Mouse (Mus musculus) stomach, embryonic 14.5 days (tissue): ENCODE data around the gene Gtf2h5. TPM values are rescaled to one million over a fixed set of nuclear protein-coding genes. Genes with fewer than 3 reads are reported as not detected.

Source experiments
- ATAC-seq: fragments of 200-750 bp; cut with Nextera tagmentation; 2 replicates; pipeline ENCODE4 v1.8.0; 2017; ENCODE audit warnings: low read depth, moderate TSS enrichment; ENCODE audit not compliant: insufficient number of reproducible peaks, insufficient read depth, low FRiP score
- H3K27ac ChIP-seq: fragments of 300-500 bp; sonication (generic); 2 replicates; pipeline ENCODE4 v1.5.1; 2014; ENCODE audit warnings: mild to moderate bottlenecking, low read length, moderate library complexity, mixed read lengths
- H3K27me3 ChIP-seq: fragments of 300-500 bp; sonication (generic); 2 replicates; pipeline ENCODE4 v1.6.1; 2014; ENCODE audit warnings: low read length, control low read depth, mixed read lengths; ENCODE audit not compliant: control insufficient read depth, insufficient read depth
- H3K36me3 ChIP-seq: fragments of 300-500 bp; sonication (generic); 2 replicates; pipeline ENCODE4 v1.6.1; 2014; ENCODE audit warnings: mild to moderate bottlenecking, control low read depth, low read length, moderate library complexity, mixed read lengths; ENCODE audit not compliant: control insufficient read depth, insufficient read depth
- H3K4me1 ChIP-seq: fragments of 300-500 bp; sonication (generic); 2 replicates; pipeline ENCODE4 v1.6.1; 2014; ENCODE audit warnings: low read length, control low read depth, mixed read lengths; ENCODE audit not compliant: control insufficient read depth, insufficient read depth
- H3K4me2 ChIP-seq: fragments of 300-500 bp; sonication (generic); replicated peaks from 2 replicates; pipeline ENCODE4 v1.6.1; 2014; ENCODE audit warnings: low read depth, low read length, control low read depth
- H3K4me3 ChIP-seq: fragments of 300-500 bp; sonication (generic); 2 replicates; pipeline ENCODE4 v1.5.1; 2014; ENCODE audit warnings: low read depth, low read length, control low read depth
- H3K9ac ChIP-seq: fragments of 300-500 bp; sonication (generic); replicated peaks from 2 replicates; pipeline ENCODE4 v1.6.1; 2014; ENCODE audit warnings: low read depth, mild to moderate bottlenecking, control low read depth, low read length, moderate library complexity, mixed read lengths
- H3K9me3 ChIP-seq: fragments of 300-500 bp; sonication (generic); 2 replicates; pipeline ENCODE4 v1.6.1; 2016; ENCODE audit warnings: low read depth, low read length, control low read depth; ENCODE audit not compliant: control insufficient read depth
- WGBS: fragments of 180-500 bp; shearing (Covaris S2); extraction: QIAGEN DNeasy Blood & Tissue Kit; methylation state at CpG from one replicate; pipeline ENCODE4 v1.1.7; 2014; 5-methylcytosine and 5-hydroxymethylcytosine counted together
- polyA plus RNA-seq: library from polyadenylated mRNA; unstranded; fragments of >200 nt; fragmentation: Nextera tagmentation; extraction: Ambion mirVana; gene quantifications from 2 replicates; pipeline ENCODE4 v1.2.1, GENCODE M21; 2014

The Gtf2h5 gene
- polyA plus RNA-seq, 1 experiment from 2014 or later, result 167 TPM

GRCm38 (mm10) chr17:6063532-6063931 is 16.1 kb upstream of the Gtf2h5 start:
- Histone ChIP-seq H3K27me3 (no peaks in the 10 kb centered on the region), H3K9me3 (no peaks in the 10 kb centered on the region)

GRCm38 (mm10) chr17:6066021-6066420 is 13.6 kb upstream of the Gtf2h5 start:
- WGBS, result 86% methylated on average over 2 of the region's 2 CpGs
- peaks cover 15% of the 10 kb centered on the region for H3K36me3 ChIP-seq

More at GRCm38 (mm10) chr17:6063532-6063931, 16.1 kb upstream of the Gtf2h5 start:
- Histone ChIP-seq H3K36me3 (peaks cover 15% of the 10 kb centered on the region), H3K4me1 (no peaks in the 10 kb centered on the region), H3K4me3 (no peak overlapping the region), H3K9ac (no peak overlapping the region), H3K4me2 (no peak overlapping the region), H3K27ac (no peak overlapping the region)
- 86% methylated on average over 5 of the region's 5 CpGs for WGBS
- no peak for ATAC-seq

GRCm38 (mm10) chr17:6067613-6068012 is 12.0 kb upstream of the Gtf2h5 start:
- Histone ChIP-seq H3K4me2 (no peak overlapping the region), H3K4me3 (no peak overlapping the region), H3K36me3 (peaks cover 15% of the 10 kb centered on the region), H3K9me3 (no peaks in the 10 kb centered on the region), H3K27ac (no peak overlapping the region), H3K27me3 (no peaks in the 10 kb centered on the region), H3K9ac (no peak overlapping the region), H3K4me1 (no peaks in the 10 kb centered on the region)
- no peak for ATAC-seq
- 94% methylated on average over 7 of the region's 7 CpGs for WGBS

More at GRCm38 (mm10) chr17:6066021-6066420, 13.6 kb upstream of the Gtf2h5 start:
- ATAC-seq, result no peak
- Histone ChIP-seq H3K27ac (no peak overlapping the region), H3K4me3 (no peak overlapping the region), H3K9ac (no peak overlapping the region), H3K27me3 (no peaks in the 10 kb centered on the region), H3K9me3 (no peaks in the 10 kb centered on the region), H3K4me2 (no peak overlapping the region), H3K4me1 (no peaks in the 10 kb centered on the region)

- H3K27ac ChIP-seq, result no peak overlapping the region
- no peak overlapping the region for H3K4me2 ChIP-seq
- H3K9ac ChIP-seq, result no peak overlapping the region
- H3K4me1 ChIP-seq, result no peaks in the 10 kb centered on the region
- H3K27me3 ChIP-seq, result no peaks in the 10 kb centered on the region
- no peak for ATAC-seq
- no peaks in the 10 kb centered on the region for H3K9me3 ChIP-seq
- H3K4me3 ChIP-seq, result no peak overlapping the region
- 89% methylated on average over 6 of the region's 6 CpGs for WGBS
- H3K36me3 ChIP-seq, result peaks cover 7% of the 10 kb centered on the region
These were observed 9.7 kb upstream of the Gtf2h5 start for GRCm38 (mm10) chr17:6069866-6070265.

- ATAC-seq, result no peak
- Histone ChIP-seq H3K27ac (no peak overlapping the region), H3K36me3 (no peaks in the 10 kb centered on the region), H3K9me3 (no peaks in the 10 kb centered on the region), H3K4me1 (no peaks in the 10 kb centered on the region), H3K9ac (no peak overlapping the region), H3K27me3 (no peaks in the 10 kb centered on the region), H3K4me2 (no peak overlapping the region), H3K4me3 (no peak overlapping the region)
- 71% methylated on average over 7 of the region's 7 CpGs for WGBS
These were observed 6.2 kb upstream of the Gtf2h5 start for GRCm38 (mm10) chr17:6073405-6073804.

- Histone ChIP-seq H3K36me3 (peaks cover 20% of the 10 kb centered on the region), H3K4me1 (peaks cover 8% of the 10 kb centered on the region; the same call in 1 of the 2 replicates), H3K4me2 (no peak overlapping the region), H3K27ac (no peak overlapping the region), H3K27me3 (no peaks in the 10 kb centered on the region), H3K9me3 (no peaks in the 10 kb centered on the region), H3K9ac (no peak overlapping the region), H3K4me3 (no peak overlapping the region)
- ATAC-seq, result no peak
- WGBS, result 83% methylated on average over 5 of the region's 5 CpGs
These were observed 3.8 kb downstream of the Gtf2h5 start for GRCm38 (mm10) chr17:6083323-6083890.

- H3K4me3 ChIP-seq, result no peak overlapping the region
- 81% methylated on average over 6 of the region's 6 CpGs for WGBS
- no peak overlapping the region for H3K4me2 ChIP-seq
- no peaks in the 10 kb centered on the region for H3K9me3 ChIP-seq
- ATAC-seq, result no peak
- H3K27ac ChIP-seq, result no peak overlapping the region
- H3K9ac ChIP-seq, result no peak overlapping the region
- H3K27me3 ChIP-seq, result no peaks in the 10 kb centered on the region
- H3K4me1 ChIP-seq, result no peaks in the 10 kb centered on the region
- peaks cover 11% of the 10 kb centered on the region for H3K36me3 ChIP-seq
These were observed 12.0 kb downstream of the Gtf2h5 start for GRCm38 (mm10) chr17:6091604-6092003.

GRCm38 (mm10) chr17:6095579-6095978 is 16.0 kb downstream of the Gtf2h5 start:
- no peaks in the 10 kb centered on the region for H3K9me3 ChIP-seq
- no peak overlapping the region for H3K9ac ChIP-seq
- no peaks in the 10 kb centered on the region for H3K4me1 ChIP-seq
- no peaks in the 10 kb centered on the region for H3K36me3 ChIP-seq
- no peak overlapping the region for H3K4me3 ChIP-seq
- no peak overlapping the region for H3K27ac ChIP-seq
- H3K27me3 ChIP-seq, result no peaks in the 10 kb centered on the region
- H3K4me2 ChIP-seq, result no peak overlapping the region
- ATAC-seq, result no peak

- Histone ChIP-seq H3K36me3 (no peaks in the 10 kb centered on the region), H3K27ac (no peak overlapping the region), H3K9ac (no peak overlapping the region), H3K4me1 (no peaks in the 10 kb centered on the region), H3K27me3 (no peaks in the 10 kb centered on the region), H3K4me2 (no peak overlapping the region), H3K4me3 (no peak overlapping the region), H3K9me3 (no peaks in the 10 kb centered on the region)
- ATAC-seq, result no peak
- WGBS, result 29% methylated on average over 4 of the region's 4 CpGs
These were observed 18.3 kb downstream of the Gtf2h5 start for GRCm38 (mm10) chr17:6097884-6098283.
